Mouse (Mus musculus) gastrocnemius, postnatal 4 days (tissue): Measurements from ENCODE around the gene Cdk1. TPM values are rescaled to one million over a fixed set of nuclear protein-coding genes. Genes with fewer than 3 reads are reported as not detected.

Experiments used
- DNase-seq, 2 experiments: peaks; one replicate each; pipeline ENCODE4 v3.0.0; 2021 to 2022; ENCODE audit warnings: low spot score in 2 of 2, mixed read lengths in 2 of 2
- total RNA-seq, 2 experiments: library from RNA; stranded (reverse); gene quantifications; 2 replicates each; pipeline ENCODE4 v1.2.3; 2021

Gene Cdk1
- total RNA-seq, 2 experiments from 2014 or later: 52.7 to 56.0 TPM

- no peak for DNase-seq
Measured at GRCm38 (mm10) chr10:69313944-69314343, 38.8 kb downstream of the Cdk1 start.

- DNase-seq: no peak
Measured at GRCm38 (mm10) chr10:69311867-69312266, 40.9 kb downstream of the Cdk1 start.

GRCm38 (mm10) chr10:69309109-69309508, 43.6 kb downstream of the Cdk1 start:
- no peak for DNase-seq

GRCm38 (mm10) chr10:69307067-69307466, 45.7 kb downstream of the Cdk1 start:
- peak in 1 of 2 experiments; percentile 41 for DNase-seq

- DNase-seq: peak in 1 of 2 experiments; percentile 43
Measured at GRCm38 (mm10) chr10:69306205-69306604, 46.5 kb downstream of the Cdk1 start.

GRCm38 (mm10) chr10:69305600-69305999, 47.1 kb downstream of the Cdk1 start:
- no peak for DNase-seq

- DNase-seq: no peak
Measured at GRCm38 (mm10) chr10:69304819-69305218, 47.9 kb downstream of the Cdk1 start.

GRCm38 (mm10) chr10:69302667-69303066, 50.1 kb downstream of the Cdk1 start:
- no peak for DNase-seq

GRCm38 (mm10) chr10:69299985-69300384, 52.8 kb downstream of the Cdk1 start:
- no peak for DNase-seq

- DNase-seq: no peak
Measured at GRCm38 (mm10) chr10:69295919-69296318, 56.8 kb downstream of the Cdk1 start.

- no peak for DNase-seq
Measured at GRCm38 (mm10) chr10:69290736-69291135, 62.0 kb downstream of the Cdk1 start.

GRCm38 (mm10) chr10:69288720-69289119, 64.0 kb downstream of the Cdk1 start:
- DNase-seq: no peak

GRCm38 (mm10) chr10:69288086-69288485, 64.7 kb downstream of the Cdk1 start:
- no peak for DNase-seq

GRCm38 (mm10) chr10:69286939-69287338, 65.8 kb downstream of the Cdk1 start:
- no peak for DNase-seq

Other genes with a start within 250 kb of the Cdk1 start
- 10 to 100 TPM; 23.3 to 25.9 TPM for gene Rhobtb1, start 201.5 kb downstream of the Cdk1 start, total RNA-seq
- 1 to 10 TPM; 6.2 to 8.3 TPM for gene A930033H14Rik, start 139.8 kb downstream of the Cdk1 start, total RNA-seq
- 100 to 1,000 TPM in 1 of 2 experiments, 10 to 100 TPM in 1; 88.7 to 108 TPM for gene Ank3, start 45.8 kb upstream of the Cdk1 start, total RNA-seq